Mouse (Mus musculus): ENCODE data around the gene Atg9b.

The Atg9b gene

DNA sequence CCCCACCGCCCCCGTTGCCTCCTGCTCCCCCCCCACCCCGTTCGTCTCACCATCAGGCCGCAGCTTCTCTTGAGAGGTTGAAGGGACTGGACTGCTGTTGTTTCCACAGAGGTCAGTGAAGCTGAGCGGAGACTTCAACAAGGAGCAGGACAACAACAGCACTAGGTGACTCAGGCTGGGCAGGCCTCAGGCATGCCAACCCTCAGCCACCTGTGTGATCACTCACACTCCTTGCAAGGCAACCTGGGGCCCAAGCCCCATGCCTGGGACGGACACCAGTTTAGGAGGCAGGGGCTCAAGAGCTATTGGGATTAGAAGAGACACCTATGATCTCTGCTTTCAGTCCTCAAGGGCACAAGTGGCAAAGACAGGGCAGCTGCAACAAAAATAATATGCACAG lies at the start of gene Atg9b:
Atg9b (minus strand) TSS at position 280 of the 400 bp plus-strand sequence.
- no peak for DNase-seq

DNA sequence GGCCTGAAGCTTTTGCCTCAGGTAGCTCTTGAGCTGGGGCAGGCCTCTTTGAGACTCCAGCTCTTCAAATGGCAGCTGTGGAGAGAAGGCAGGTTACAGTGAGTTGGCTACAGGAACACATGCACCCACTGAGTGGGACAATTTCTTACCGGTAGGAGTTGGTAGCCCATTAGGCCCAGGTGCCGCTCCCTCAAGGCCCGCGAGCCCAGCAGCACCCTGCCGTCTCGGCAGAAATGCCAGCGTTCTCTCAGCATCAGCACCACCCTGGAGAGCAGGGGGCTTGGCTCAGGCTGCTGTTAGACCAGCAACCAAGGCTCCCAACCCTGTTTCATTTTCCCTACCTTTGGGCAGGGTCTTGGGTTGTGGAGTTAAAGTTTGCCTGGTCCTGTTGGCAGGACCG lies 49.2 kb upstream of the Atg9b start:
- no peak for DNase-seq

DNA sequence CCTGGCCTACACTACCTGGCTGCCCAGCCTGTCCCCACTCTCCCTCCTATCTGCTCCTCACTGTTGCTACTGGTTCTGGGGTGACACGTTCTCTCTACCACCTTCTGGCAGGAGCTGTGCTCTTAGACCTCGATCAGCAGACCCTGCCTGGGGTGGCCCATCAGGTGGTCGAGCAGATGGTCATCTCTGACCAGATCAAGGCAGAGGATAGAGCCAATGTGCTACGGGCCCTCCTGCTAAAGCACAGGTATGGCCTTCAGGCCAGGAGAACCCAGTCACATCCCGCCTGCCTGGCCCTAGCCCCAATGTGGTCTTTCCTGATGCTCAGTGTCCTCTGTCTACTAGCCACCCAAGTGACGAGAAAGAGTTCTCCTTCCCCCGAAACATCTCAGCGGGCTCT lies 42.0 kb upstream of the Atg9b start:
- DNase-seq: no peak

DNA sequence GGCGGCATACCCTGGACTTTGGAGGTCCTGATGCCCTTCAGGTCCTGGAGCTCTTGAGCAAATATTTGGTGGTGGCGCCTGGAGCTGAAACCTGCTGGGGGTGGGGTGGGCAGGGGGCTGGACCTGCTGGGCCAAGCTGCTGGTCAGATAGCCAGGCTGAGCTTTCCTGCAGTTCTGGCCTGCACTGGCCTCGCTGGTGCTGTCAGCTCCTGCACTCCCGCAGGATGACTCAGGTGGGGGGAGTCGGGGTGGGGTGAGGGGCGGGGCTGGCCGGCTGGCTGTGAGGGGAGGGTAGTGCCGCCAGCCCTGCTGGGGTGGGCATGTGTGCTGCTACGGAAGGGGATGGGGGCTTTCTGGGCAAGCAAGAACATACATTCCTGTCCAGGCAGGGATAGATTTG lies 36.7 kb upstream of the Atg9b start:
- DNase-seq: peak in 1 of 2 experiments; percentile 62

DNA sequence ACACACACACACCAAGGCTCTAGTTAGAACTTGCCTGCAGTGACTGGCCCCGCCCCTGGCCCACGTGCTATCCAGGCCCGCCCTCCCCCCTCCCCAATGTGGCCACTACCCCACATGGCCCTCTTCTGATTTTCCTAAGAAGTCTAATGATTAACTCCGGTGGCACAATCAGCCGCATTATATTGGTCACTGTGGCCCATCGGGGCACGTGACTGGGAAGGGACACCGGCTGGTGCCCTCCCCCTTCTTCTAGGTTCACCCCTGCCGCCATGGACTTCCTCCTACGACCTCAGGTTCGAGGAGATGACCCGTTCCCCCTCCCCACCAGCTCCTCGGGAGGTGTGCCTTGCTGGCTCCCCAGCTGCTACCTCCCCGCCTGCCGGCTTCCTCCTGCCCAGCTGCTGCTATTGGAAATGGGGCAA lies 36.0 kb upstream of the Atg9b start:
- DNase-seq: peak; percentile 85 to 94

DNA sequence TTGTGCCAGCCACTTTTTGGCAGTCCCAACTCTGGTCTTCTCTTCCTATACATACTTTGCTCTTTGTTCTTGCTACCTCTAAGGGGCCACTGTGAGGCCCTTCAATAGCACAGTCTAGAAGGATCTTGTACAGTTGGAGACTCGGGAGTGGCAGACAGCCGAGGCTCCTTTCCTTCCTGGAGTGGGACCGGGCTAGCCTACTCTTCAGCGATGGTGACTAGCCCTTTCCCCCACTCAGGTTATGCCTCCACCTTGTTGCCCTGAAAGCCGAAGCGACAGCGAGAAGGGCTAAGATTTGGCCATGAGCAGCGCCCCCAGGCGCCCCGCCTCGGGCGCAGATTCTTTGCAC lies 35.3 kb upstream of the Atg9b start:
- no peak for DNase-seq

DNA sequence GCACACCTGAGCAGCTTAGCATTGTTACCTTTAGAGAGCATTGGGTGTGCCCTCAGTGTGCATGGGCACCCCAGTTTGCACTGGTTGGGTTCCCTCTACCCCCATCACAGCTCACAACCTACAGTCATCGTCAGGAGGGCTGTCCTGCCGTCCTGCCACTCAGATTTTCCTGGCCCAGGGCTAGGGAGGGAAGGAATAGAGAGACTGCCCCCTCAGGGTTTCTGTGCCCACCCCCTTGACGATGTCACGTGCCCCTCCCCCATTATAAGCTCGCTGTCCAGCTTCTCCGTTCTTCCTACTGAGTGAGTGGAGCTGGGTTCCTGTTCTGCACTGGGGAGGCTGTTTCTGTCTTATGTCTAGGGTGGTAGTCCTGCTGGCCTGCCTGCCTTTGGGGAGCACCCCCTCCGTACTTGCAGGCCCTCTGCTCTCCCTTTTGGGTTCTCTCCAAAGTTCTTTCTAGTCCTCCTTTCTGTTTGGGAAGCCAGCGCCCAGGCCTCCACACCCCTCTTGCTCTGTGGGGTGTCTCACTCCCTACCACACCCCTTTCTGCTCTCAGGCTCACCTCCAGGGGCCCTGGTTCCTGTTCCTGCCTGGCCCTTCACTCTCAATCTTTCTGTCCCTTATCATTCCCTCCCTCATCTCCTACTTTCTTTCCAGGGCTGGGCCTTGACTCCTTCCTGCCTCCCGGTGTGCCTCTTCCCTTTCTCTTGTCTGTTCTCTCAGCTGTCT lies 34.8 kb upstream of the Atg9b start:
- DNase-seq: no peak

DNA sequence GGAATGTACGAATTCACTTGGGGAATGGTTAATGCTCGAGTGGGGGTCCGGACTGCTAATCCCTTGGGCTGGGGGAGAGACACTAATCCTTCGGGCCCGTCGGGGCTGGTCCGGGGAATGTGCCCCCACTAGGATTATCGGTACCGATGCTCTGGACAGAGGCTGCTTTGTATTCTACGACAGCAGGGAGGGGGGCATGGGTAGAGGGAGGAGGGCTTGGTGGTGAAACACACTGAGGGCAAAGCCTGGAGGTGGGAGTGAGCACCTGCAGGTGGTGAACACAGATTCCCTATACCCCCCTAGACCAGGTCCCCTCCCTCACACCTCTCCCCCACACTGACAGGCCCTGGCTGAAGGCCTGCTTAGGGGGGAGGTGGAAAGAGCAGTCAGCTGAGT lies 34.1 kb upstream of the Atg9b start:
- peak in 1 of 2 experiments; percentile 59 for DNase-seq

DNA sequence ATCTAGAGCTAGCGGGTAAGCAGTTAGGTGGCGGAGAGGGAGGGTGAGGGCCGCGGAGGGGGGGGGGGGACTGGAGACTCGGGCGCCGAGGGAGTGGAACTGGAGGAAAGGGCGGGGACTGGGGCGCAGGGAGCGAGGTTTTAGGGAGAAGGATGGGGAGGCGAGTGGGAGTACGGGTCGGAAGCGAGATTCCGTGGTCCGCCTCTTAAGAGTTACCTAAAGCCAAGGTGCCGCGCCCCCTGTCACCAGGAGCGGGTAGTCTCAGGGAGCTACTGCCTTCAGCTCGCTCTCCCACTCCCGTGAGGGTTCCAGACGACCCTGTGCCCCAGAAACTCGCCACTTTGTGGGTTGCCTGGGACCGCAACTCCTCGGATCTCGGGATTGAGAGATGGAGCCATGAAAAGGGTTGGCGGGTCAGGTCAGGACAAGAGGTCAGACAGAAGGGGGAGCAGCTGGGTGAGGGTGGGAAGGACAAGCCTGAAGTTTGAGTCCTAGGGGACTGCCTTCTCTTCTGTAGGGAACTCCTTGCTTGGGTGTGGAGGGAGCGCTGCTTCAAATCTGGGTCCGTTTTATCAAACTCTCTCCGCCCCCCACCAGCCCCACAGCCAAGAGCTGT lies 33.6 kb upstream of the Atg9b start:
- peak; percentile 58 to 79 for DNase-seq

DNA sequence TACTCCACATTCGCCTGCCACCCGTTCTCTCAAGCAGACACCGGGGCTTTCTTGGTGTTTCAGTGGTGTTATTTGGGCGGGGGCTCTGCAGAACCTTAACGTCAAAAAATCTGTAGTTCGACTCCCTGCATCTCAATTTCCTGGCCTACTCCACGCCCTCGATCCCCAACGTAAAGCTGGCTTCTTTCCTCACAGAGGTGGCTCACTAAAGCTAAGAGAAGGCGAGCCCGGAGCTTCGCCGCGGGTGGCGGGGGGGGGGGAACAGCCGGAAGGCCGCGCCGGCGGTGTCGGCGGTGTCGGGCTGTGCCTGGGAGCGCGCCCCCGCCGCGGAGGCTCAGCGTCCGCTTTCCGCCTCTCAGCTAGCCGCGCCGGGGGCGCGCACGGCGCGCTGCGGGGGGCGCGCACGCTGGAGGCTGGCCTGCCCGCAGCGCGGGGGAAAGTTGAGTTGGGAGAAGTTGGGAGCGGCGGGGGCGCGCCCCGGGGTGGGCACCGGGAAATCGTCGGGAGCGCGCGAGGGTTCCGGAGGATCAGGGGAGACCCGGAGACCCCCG lies 33.0 kb upstream of the Atg9b start:
- peak; percentile 85 to 95 for DNase-seq

DNA sequence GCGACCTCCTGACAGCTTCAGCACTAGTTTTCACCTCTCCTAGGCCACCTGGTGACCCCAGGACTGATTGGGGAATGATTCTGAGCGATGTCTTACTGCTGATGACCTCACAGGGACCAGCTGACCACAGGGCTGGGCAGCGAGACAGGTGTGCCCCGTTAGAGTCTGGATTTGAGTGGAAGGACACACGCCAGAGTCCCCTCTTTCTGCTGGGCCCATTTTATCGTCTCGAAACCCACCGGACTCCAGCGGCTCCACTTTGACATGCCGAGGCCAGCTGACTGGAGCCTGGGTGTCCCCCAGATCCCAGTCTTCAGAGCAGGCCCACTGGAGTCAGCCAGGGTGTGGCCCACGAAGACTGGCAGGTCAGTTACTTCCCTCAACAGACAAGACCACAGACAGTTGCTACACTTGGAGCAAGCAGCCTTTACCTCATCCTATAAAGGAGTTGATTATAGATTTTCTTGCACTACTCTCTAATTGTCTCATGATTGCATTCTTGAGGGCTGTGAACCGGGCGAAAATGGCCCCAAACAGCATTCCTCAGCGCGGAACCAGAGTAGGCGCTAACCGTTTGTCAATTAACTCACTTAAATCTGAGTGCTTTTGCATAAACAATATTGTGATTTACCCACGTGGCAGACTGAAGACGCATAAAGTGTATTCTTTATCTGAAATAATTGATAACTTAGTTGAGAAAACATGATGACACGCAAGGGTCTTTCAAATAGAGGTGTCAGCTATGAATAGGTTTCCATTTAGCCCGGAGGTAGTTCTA lies 32.2 kb upstream of the Atg9b start:
- DNase-seq: no peak

DNA sequence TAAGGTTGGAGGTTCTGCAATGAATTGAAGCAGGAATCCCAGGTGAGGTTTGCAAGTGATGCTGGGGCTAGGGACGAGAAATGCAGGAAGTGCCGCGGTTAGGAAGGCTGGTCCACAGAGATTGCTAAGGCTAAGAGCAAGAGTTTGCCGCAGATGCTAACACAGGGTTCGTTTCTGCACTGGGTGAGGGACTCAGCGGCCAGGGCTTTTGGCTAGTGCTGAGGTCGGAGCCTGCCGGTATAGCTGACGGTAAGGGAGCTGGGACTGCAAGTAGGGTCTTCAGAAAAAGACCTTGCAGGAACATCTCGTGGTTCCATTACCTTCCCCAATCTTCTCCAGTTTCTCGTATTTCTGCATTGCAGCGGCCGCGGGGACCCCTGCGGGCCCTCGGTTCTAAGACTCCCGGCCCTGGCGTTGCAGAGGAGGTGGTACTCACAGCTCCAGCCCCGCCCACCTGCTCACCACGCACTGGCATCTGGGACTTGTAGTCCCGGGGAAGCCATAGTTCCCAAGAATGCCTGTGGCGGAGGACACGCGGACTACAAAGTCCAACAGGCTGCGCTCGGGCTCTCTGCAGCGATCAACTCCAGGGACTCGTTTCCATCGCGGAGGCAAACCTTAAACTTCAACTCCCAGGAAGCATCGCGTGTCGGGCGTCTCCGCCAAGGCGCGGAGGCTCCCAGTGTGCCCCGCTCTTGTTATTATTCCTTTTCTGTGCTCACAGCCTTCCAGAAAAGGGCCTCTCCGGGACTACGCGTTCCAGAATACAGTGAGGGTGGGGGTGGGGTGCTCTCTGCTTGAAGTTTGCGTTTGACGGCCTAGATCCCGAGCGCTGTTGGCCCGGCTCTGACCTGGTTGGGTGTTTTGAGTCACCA lies 31.4 kb upstream of the Atg9b start, which contains the start of the genes Cdk5 and Slc4a2:
Cdk5 (minus strand) TSS at position 402 of the 875 bp plus-strand sequence.
Slc4a2 (plus strand) TSS at position 709 of the 875 bp plus-strand sequence.
- peak; percentile 99 for DNase-seq

DNA sequence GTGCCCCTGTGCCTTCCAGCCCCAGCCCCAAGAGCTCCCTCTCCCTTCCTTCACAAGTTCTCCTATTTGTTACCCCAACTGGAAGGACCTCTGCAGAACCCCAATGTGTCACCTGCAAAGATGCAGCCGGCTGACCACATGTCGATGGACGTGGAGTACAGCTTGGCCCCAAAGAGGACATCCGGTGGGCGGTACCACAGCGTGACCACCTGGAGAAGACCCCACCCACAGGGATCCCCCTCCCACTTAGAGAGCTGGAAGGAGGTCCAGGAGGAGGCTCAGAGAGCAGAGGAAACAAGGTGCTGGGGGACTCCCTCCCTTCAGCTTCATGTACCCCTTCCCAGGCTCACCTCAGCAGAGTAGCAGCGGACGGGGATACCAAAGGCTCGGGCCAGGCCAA lies 28.4 kb upstream of the Atg9b start:
- DNase-seq: no peak

DNA sequence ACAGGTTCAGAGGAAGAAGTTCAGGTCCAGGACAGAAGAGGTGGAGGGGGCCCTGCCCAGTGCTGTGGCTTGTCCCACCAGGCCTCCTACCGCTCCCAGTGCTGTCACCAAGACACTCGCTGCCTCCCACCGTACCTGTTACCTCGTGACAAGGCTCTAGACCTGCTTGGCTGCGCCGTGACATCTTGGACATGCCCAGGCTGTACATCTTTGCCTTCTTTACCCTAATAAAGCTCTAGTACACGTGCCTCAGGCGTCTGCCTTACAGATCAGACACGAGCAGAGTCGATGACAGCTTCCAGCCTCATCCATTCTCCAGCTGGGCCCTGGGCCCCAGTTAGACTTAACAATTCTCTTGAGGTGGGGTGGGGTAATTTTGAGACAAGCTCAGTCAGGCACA lies 25.6 kb upstream of the Atg9b start:
- no peak for DNase-seq

DNA sequence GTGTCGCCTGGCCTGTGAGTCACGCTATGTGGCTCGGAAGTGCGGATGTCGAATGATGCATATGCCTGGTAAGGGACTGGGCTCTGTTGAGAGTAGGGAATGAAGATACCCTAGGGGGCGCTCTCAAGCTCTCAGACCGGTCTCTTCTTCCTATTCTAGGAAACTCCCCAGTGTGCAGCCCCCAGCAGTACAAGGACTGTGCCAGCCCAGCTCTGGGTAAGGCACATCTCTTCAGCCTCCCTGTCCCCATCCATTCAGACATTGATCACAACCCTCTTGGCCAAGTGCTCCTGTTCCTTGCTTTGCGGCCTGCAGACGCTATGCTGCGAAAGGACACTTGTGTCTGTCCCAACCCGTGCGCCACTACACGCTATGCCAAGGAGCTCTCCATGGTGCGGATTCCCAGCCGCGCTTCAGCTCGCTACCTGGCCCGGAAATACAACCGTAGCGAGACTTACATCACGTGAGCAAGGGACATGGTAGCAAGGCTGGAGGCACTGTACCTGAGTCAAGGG lies 24.3 kb upstream of the Atg9b start:
- DNase-seq: peak; percentile 69 to 79

DNA sequence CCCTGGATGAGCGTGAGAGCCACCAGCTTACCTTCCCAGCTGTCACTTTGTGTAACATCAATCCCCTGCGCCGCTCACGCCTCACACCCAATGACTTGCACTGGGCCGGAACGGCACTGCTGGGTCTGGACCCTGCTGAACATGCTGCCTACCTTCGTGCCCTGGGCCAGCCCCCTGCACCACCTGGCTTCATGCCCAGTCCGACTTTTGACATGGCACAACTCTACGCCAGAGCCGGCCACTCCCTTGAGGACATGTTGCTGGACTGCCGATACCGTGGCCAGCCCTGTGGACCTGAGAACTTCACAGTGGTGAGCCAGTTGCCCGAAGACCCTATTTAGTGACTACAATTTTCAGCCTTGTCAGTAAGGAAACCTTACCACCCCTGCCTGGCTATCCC lies 22.0 kb upstream of the Atg9b start:
- peak in 1 of 2 experiments; percentile 54 for DNase-seq

DNA sequence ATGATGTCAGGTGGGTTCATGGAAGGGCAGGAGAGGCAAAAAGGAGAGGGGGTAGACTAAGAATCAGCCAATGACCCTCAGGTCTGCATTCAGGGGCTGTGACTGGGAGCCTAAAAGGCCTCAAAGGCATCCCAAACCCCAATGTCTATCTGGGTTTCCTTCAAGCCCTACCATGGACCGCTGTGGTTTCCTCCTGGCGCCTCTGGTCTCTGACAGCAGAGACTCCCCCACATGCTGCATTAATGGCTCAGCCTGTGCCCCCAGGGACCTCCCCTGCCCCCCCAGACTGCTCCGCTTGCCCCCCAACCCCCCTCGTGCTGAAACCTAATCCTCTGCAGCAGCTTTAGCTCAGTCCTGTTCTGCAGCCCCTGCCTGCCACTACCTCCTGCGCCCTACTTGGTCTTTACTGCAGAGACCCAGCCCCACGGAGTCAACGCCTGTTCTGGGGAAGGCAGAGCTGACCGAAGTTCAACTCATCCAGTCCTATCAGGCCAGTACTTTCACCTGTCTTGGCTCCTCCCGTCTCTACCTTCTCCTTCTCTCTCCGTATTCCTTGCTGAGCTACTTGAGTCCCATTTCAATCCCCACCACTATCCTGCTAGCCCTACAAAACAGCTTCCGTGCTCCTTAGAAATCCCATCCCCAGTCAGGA lies 21.2 kb upstream of the Atg9b start, which contains the start of gene Asic3:
Asic3 (plus strand) TSS at position 351 of the 652 bp plus-strand sequence.
- DNase-seq: peak in 1 of 2 experiments; percentile 54

DNA sequence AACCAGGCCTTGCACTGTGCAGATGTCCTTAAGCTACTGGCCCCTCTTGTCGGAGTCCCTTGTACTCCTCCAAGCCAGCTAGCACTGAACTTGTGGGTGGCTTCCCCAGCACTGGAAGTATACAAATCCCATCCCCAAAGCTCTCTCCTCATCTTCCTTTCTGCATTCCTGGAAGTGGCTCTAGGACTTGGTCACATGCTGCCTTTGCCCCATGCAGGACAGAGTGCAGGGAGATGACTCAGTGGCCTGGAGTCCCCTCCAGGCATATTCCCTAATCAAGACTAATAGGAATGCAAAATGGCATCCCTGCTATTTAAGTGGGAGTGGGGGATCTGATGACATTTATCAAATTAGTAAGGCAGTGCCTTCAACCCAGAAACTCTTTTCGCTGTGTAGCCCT lies 20.1 kb upstream of the Atg9b start:
- no peak for DNase-seq

DNA sequence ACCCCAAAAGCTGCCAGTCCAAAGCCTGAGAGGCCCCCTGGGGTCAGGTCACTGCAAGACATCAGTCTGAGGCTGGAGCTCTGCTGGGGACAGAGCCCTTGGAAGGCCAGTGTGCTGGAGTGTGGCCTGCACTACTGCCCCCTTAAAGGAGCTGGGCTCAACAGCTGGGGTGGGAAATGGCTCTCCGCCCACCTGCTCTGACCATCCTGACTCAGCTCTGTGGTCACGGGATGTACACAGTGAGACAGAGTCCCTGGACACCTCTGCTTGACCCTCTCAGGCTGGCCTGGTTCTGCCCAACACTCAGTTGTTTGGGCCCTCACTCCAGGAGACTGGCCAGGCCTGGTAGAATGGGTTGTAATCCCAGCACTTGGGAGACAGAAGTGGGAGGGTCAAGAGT lies 17.5 kb upstream of the Atg9b start:
- DNase-seq: no peak

DNA sequence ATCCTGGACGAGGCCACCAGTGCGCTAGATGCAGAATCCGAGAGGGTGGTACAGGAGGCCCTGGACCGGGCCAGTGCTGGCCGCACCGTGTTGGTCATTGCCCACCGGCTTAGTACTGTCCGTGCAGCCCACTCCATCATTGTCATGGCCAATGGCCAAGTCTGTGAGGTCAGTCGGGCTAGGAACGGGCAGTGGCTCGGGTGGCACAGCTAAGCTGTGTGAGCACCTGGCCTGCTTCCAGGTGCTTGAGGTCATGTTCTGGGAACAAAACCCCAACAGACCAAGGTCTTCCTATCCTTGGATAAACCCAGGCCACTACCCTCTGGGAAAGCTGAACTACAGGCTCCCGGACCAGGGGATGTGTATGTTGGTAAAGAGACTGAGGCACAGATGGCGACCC lies 16.7 kb upstream of the Atg9b start:
- peak; percentile 27 to 58 for DNase-seq

DNA sequence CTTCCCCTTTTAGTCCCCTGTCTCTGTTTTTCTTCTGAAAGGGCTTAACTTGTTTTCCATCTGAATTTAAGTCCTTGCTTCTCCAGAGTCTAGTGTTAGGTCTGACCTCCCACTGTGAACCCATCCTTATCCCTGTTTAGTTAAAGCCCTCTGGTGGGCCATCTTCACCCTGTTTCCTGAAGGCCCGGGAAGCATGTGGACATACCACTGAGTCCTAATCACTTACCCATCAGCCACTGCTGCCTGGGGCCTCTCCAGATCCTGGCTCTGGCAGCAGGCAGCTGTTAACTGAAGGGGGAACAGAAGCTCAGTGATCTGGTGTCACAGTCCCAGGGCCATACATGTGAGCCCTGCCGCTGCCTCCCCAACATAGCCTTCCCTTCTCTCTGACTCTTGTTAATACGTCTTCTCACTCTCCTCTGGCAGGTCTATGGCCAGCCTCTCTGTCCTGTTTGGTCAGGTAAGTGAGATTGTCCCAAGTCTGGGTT lies 13.5 kb upstream of the Atg9b start:
- no peak for DNase-seq

Data from kidney, postnatal 25 days (tissue).